In the genomic region with DNA sequence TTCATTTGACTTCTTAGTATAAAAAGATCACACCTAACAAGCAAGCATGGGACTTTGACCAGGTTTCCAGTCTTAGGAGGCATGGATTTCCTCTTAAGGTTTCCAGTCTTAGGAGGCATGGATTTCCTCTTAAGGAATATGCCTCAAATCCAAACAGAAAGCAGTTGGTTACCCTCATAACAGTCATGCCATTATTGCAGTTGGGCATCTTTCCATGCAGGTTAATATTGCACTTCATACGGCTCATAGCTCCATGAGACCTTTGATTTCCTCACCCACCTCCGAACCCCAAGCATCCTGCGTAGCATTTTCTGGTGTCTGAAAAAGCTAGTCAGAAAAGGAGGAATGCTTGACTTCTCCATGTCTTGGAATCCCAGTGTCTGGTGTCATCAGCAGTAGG, we compare ENCODE assay signal across 23 mouse cellular contexts.
"Had no signal": no experiment of that assay in that cellular context is flagged by ENCODE, and none has a peak within 500 bp of the region (broad histone marks: within the 10 kb centered on the region; RNA-seq: fewer than 3 reads in every experiment).

No protein-coding gene starts in this region.

- H3K27me3 ChIP-seq: heart, embryonic 12.5 days; hindbrain, embryonic 12.5 days; intestine, embryonic 15.5 days; limb, embryonic 12.5 days; liver, embryonic 12.5 days had no signal

- H3K4me3 ChIP-seq: gastrocnemius, adult 2 months; heart, embryonic 10.5 days; heart, embryonic 12.5 days; hindbrain, embryonic 10.5 days; hindbrain, embryonic 12.5 days; intestine, embryonic 15.5 days; layer of hippocampus, adult 2 months; left cerebral cortex, adult 2 months; limb, embryonic 10.5 days; limb, embryonic 12.5 days; liver, embryonic 12.5 days had no signal

- H3K9ac ChIP-seq: heart, embryonic 12.5 days; hindbrain, embryonic 12.5 days; hindbrain, embryonic 14.5 days; intestine, embryonic 15.5 days; limb, embryonic 12.5 days; liver, embryonic 12.5 days; liver, embryonic 14.5 days had no signal

- DNase-seq: gastrocnemius, adult 2 months; gastrocnemius, postnatal 10 days; gastrocnemius, postnatal 25 days; heart, adult 18-20 months; heart, postnatal 10 days; heart, postnatal 4 days; liver had no signal

- ATAC-seq: hindbrain, embryonic 16.5 days; inflammation-experienced regulatory T-cells, adult 6 months; intestine, embryonic 15.5 days; intestine, postnatal 0 days; liver, embryonic 12.5 days had no signal

- H3K27ac ChIP-seq: gastrocnemius, adult 2 months; heart, embryonic 10.5 days; hindbrain, embryonic 10.5 days; hindbrain, embryonic 12.5 days; hindbrain, embryonic 14.5 days; intestine, embryonic 15.5 days; kidney, postnatal 0 days; layer of hippocampus, adult 2 months; left cerebral cortex, adult 2 months; limb, embryonic 10.5 days; limb, embryonic 12.5 days; liver, embryonic 12.5 days; liver, embryonic 14.5 days had no signal

- H3K4me1 ChIP-seq: heart, embryonic 10.5 days; hindbrain, embryonic 10.5 days; hindbrain, embryonic 12.5 days; intestine, embryonic 15.5 days; limb, embryonic 10.5 days; limb, embryonic 12.5 days; liver, embryonic 12.5 days had no signal

- H3K9me3 ChIP-seq: intestine, embryonic 15.5 days had no signal

- H3K4me2 ChIP-seq: heart, embryonic 12.5 days; hindbrain, embryonic 12.5 days; hindbrain, embryonic 14.5 days; intestine, embryonic 15.5 days; limb, embryonic 12.5 days; liver, embryonic 12.5 days had no signal
